Mouse (Mus musculus) urinary bladder, adult 2 months (tissue): ENCODE measurements around the gene Hinfp. TPM values are rescaled to one million over a fixed set of nuclear protein-coding genes. Genes with fewer than 3 reads are reported as not detected.
"Not testable (repeated sequence)": the region's sequence is repeated elsewhere in the genome, so short reads cannot be mapped to it uniquely, and the experiment has no call there.

ENCODE experiments used
- DNase-seq: peaks from one replicate; pipeline ENCODE4 v3.0.0; 2022; ENCODE audit warnings: low spot score
- polyA plus RNA-seq: library from polyadenylated mRNA; depleted of rRNA; stranded (reverse); fragments of >200 nt; gene quantifications from 2 replicates; pipeline ENCODE4 v1.2.3, GENCODE M21; 2012

Hinfp gene
- polyA plus RNA-seq, 1 experiment, result 22.7 TPM

GRCm38 (mm10) chr9:44332918-44333638 lies 27.6 kb upstream of the Hinfp start:
- DNase-seq, result no peak

GRCm38 (mm10) chr9:44330736-44331135 lies 25.3 kb upstream of the Hinfp start:
- DNase-seq, result no peak

- no peak for DNase-seq
Observed at GRCm38 (mm10) chr9:44327926-44328325, 22.5 kb upstream of the Hinfp start.

GRCm38 (mm10) chr9:44327064-44327711 lies 21.7 kb upstream of the Hinfp start:
- DNase-seq, result no peak

- peak; percentile 52 for DNase-seq
Observed at GRCm38 (mm10) chr9:44326371-44327063, 21.0 kb upstream of the Hinfp start.

GRCm38 (mm10) chr9:44325768-44326370 lies 20.4 kb upstream of the Hinfp start, which contains the start of gene Dpagt1:
Dpagt1 (plus strand) TSS chr9:44326019.
- no peak for DNase-seq

- DNase-seq, result not testable (repeated sequence)
Observed at GRCm38 (mm10) chr9:44325032-44325767, 19.7 kb upstream of the Hinfp start.

- no peak for DNase-seq
Observed at GRCm38 (mm10) chr9:44324147-44324546, 18.7 kb upstream of the Hinfp start.

- DNase-seq, result not testable (repeated sequence)
Observed at GRCm38 (mm10) chr9:44323656-44324055, 18.2 kb upstream of the Hinfp start.

- DNase-seq, result no peak
Observed at GRCm38 (mm10) chr9:44320799-44321133, 15.3 kb upstream of the Hinfp start.

- DNase-seq, result peak; percentile 83
Observed at GRCm38 (mm10) chr9:44319887-44320798, 14.7 kb upstream of the Hinfp start, which contains the start of gene C2cd2l. C2cd2l (minus strand) TSS chr9:44320285.

GRCm38 (mm10) chr9:44319105-44319886 lies 13.8 kb upstream of the Hinfp start:
- DNase-seq, result peak; percentile 42

GRCm38 (mm10) chr9:44318826-44319095 lies 13.3 kb upstream of the Hinfp start:
- DNase-seq, result no peak

GRCm38 (mm10) chr9:44318076-44318825 lies 12.8 kb upstream of the Hinfp start:
- DNase-seq, result no peak

- no peak for DNase-seq
Observed at GRCm38 (mm10) chr9:44317452-44317851, 12.0 kb upstream of the Hinfp start.

GRCm38 (mm10) chr9:44314910-44315309 lies 9.4 kb upstream of the Hinfp start:
- DNase-seq, result no peak

GRCm38 (mm10) chr9:44314257-44314547 lies 8.7 kb upstream of the Hinfp start:
- no peak for DNase-seq

GRCm38 (mm10) chr9:44313476-44314256 lies 8.2 kb upstream of the Hinfp start:
- DNase-seq, result no peak
